Mouse (Mus musculus) ES-Bruce4 (cell line): ENCODE data around the gene Scn9a.

Source experiments
- CTCF ChIP-seq: IDR thresholded peaks from one replicate; pipeline ENCODE4 v1.8.1; 2011; ENCODE audit warnings: low read depth, low read length
- EP300 ChIP-seq: IDR thresholded peaks from 2 replicates; pipeline ENCODE4 v1.6.1; 2011; ENCODE audit warnings: low read depth, low read length; ENCODE audit not compliant: insufficient read depth

GRCm38 (mm10) chr2:66596145-66596544 lies 38.6 kb downstream of the Scn9a start:
- TF ChIP-seq CTCF (no peak), EP300 (no peak)
